In genomic region chr14:21722021-21722698, GRCm38 (mm10) we compare ENCODE assay signal across 20 mouse cellular contexts. TPM values are rescaled to one million over a fixed set of nuclear protein-coding genes. Genes with fewer than 3 reads are reported as not detected.
DNase-seq lines count a peak whose midpoint lies in the region; ATAC-seq and TF ChIP-seq lines count a peak whose summit lies in the region.
"Had no signal": no experiment of that assay in that cellular context is flagged by ENCODE, and none has a peak within 500 bp of the region (broad histone marks: within the 10 kb centered on the region; RNA-seq: fewer than 3 reads in every experiment).

No protein-coding gene starts in this region.

- no peak overlapping the region for H3K9ac ChIP-seq in midbrain, embryonic 13.5 days (replicated peaks)
- no peak overlapping the region for H3K9ac ChIP-seq in midbrain, postnatal 0 days (replicated peaks; ENCODE audit: low read length, poor library complexity, severe bottlenecking)
- H3K9ac ChIP-seq in embryonic facial prominence, embryonic 14.5 days (ENCODE audit: low read depth, low read length), result no peak overlapping the region
- H3K9ac ChIP-seq: embryonic facial prominence, embryonic 12.5 days; forebrain, embryonic 12.5 days; heart, embryonic 12.5 days; hindbrain, embryonic 14.5 days; intestine, embryonic 15.5 days had no signal

- peak; percentile 73 for ATAC-seq in midbrain, embryonic 13.5 days
- ATAC-seq in midbrain, postnatal 0 days (ENCODE audit: low FRiP score), result no peak
- no peak for ATAC-seq in embryonic facial prominence, embryonic 14.5 days (ENCODE audit: low read depth)
- ATAC-seq: forebrain, embryonic 16.5 days; intestine, embryonic 15.5 days had no signal

- no peak overlapping the region; the same call in 1 of the 2 replicates for H3K27ac ChIP-seq in midbrain, embryonic 13.5 days
- no peak overlapping the region for H3K27ac ChIP-seq in midbrain, postnatal 0 days (ENCODE audit: low read depth, low read length)
- H3K27ac ChIP-seq in embryonic facial prominence, embryonic 10.5 days (replicated peaks), result peak overlapping the region; percentile 51; the same call in 1 of the 2 replicates
- no peak overlapping the region for H3K27ac ChIP-seq in embryonic facial prominence, embryonic 14.5 days (replicated peaks; ENCODE audit: low read depth, low read length)
- H3K27ac ChIP-seq: embryonic facial prominence, embryonic 12.5 days; forebrain, embryonic 12.5 days; hindbrain, embryonic 10.5 days; hindbrain, embryonic 14.5 days; intestine, embryonic 15.5 days had no signal

- no peak overlapping the region for H3K4me2 ChIP-seq in midbrain, embryonic 13.5 days (replicated peaks)
- H3K4me2 ChIP-seq in midbrain, postnatal 0 days (ENCODE audit: low read depth, low read length, poor library complexity, severe bottlenecking), result no peak overlapping the region
- no peak overlapping the region for H3K4me2 ChIP-seq in embryonic facial prominence, embryonic 14.5 days (ENCODE audit: low read depth, low read length)
- H3K4me2 ChIP-seq: embryonic facial prominence, embryonic 12.5 days; forebrain, embryonic 12.5 days; heart, embryonic 12.5 days; hindbrain, embryonic 14.5 days; intestine, embryonic 15.5 days had no signal

- no peaks in the 10 kb centered on the region for H3K36me3 ChIP-seq in midbrain, embryonic 13.5 days
- no peaks in the 10 kb centered on the region for H3K36me3 ChIP-seq in midbrain, postnatal 0 days (ENCODE audit: insufficient read depth, low read length)
- 0 out of 2 replicates have a peak, but pooled peaks cover 4% of the 10 kb centered on the region for H3K36me3 ChIP-seq in embryonic facial prominence, embryonic 10.5 days (replicated peaks)
- H3K36me3 ChIP-seq in embryonic facial prominence, embryonic 14.5 days (ENCODE audit: control insufficient read depth, insufficient read depth, low read length), result no peaks in the 10 kb centered on the region
- H3K36me3 ChIP-seq: embryonic facial prominence, embryonic 12.5 days; forebrain, embryonic 12.5 days; heart, embryonic 12.5 days; hindbrain, embryonic 10.5 days; intestine, embryonic 15.5 days had no signal

- peaks cover 8% of the 10 kb centered on the region; the same call in 1 of the 2 replicates for H3K9me3 ChIP-seq in midbrain, embryonic 13.5 days
- no peaks in the 10 kb centered on the region for H3K9me3 ChIP-seq in midbrain, postnatal 0 days (ENCODE audit: low read length)
- peaks cover 6% of the 10 kb centered on the region; the same call in 1 of the 2 replicates for H3K9me3 ChIP-seq in embryonic facial prominence, embryonic 10.5 days
- peaks cover 7% of the 10 kb centered on the region; the same call in 1 of the 2 replicates for H3K9me3 ChIP-seq in embryonic facial prominence, embryonic 14.5 days (ENCODE audit: control insufficient read depth, low read length)
- H3K9me3 ChIP-seq: intestine, embryonic 15.5 days had no signal

- no peak overlapping the region for H3K4me3 ChIP-seq in midbrain, embryonic 13.5 days (replicated peaks)
- no peak overlapping the region for H3K4me3 ChIP-seq in midbrain, postnatal 0 days (ENCODE audit: low read depth, low read length)
- no peak overlapping the region for H3K4me3 ChIP-seq in embryonic facial prominence, embryonic 10.5 days
- H3K4me3 ChIP-seq in embryonic facial prominence, embryonic 14.5 days (ENCODE audit: low read depth, low read length), result no peak overlapping the region
- H3K4me3 ChIP-seq: embryonic facial prominence, embryonic 12.5 days; forebrain, embryonic 12.5 days; heart, embryonic 12.5 days; hindbrain, embryonic 10.5 days; intestine, embryonic 15.5 days had no signal

- peak; percentile 16 to 35 for DNase-seq in adrenal gland, postnatal 36 days
- no peak for DNase-seq in adrenal gland, adult 18-20 months (ENCODE audit: low spot score in 2 of 2)
- no peak for DNase-seq in midbrain, postnatal 0 days (ENCODE audit: low spot score)
- DNase-seq in embryonic facial prominence, embryonic 10.5 days (ENCODE audit: low spot score), result no peak
- DNase-seq in embryonic facial prominence, embryonic 14.5 days (ENCODE audit: low spot score), result peak; percentile 22
- no peak for DNase-seq in ovary, postnatal 36 days (ENCODE audit: low spot score)
- DNase-seq: cerebellum, adult 2 months; cerebellum, postnatal 10 days; gastrocnemius, postnatal 14 days had no signal

- TF ChIP-seq CTCF in midbrain, postnatal 0 days (IDR thresholded peaks at IDR 0.05), result no peak

- peaks cover 24% of the 10 kb centered on the region for H3K27me3 ChIP-seq in midbrain, embryonic 13.5 days
- no peaks in the 10 kb centered on the region for H3K27me3 ChIP-seq in midbrain, postnatal 0 days (ENCODE audit: insufficient read depth, low read length)
- H3K27me3 ChIP-seq in embryonic facial prominence, embryonic 10.5 days (replicated peaks; ENCODE audit: low read depth, poor library complexity, severe bottlenecking), result peaks cover 11% of the 10 kb centered on the region
- no peaks in the 10 kb centered on the region for H3K27me3 ChIP-seq in embryonic facial prominence, embryonic 14.5 days (replicated peaks; ENCODE audit: control insufficient read depth, insufficient read depth, low read length)
- H3K27me3 ChIP-seq: forebrain, embryonic 12.5 days; heart, embryonic 12.5 days; intestine, embryonic 15.5 days had no signal

- H3K4me1 ChIP-seq in midbrain, embryonic 13.5 days (replicated peaks), result peaks cover 14% of the 10 kb centered on the region
- H3K4me1 ChIP-seq in midbrain, postnatal 0 days (ENCODE audit: insufficient read depth, low read length), result no peaks in the 10 kb centered on the region
- H3K4me1 ChIP-seq in embryonic facial prominence, embryonic 10.5 days, result peaks cover 39% of the 10 kb centered on the region
- H3K4me1 ChIP-seq in embryonic facial prominence, embryonic 14.5 days (ENCODE audit: control insufficient read depth, insufficient read depth, low read length), result no peaks in the 10 kb centered on the region
- H3K4me1 ChIP-seq: intestine, embryonic 15.5 days had no signal

- 40% methylated on average over 8 of the region's 8 CpGs for WGBS in midbrain, embryonic 13.5 days
- 27% methylated on average over 8 of the region's 8 CpGs for WGBS in midbrain, postnatal 0 days
- 58% methylated on average over 8 of the region's 8 CpGs for WGBS in embryonic facial prominence, embryonic 10.5 days
- WGBS in embryonic facial prominence, embryonic 14.5 days, result 56% methylated on average over 8 of the region's 8 CpGs

RNA-seq across cellular contexts. Expression of gene Dupd1, which starts 7.8 kb away (rescaled TPM):
- 1 to 10 TPM in 1 of 2 experiments, under 1 TPM in 1; 0.23 to 1.2 TPM for total RNA-seq in adrenal gland, postnatal 36 days (2021)
- total RNA-seq in adrenal gland, adult 18-20 months (2021), result 1 to 10 TPM in 1 of 2 experiments, under 1 TPM in 1; 0.83 to 2.5 TPM
- 0.13 and 0.18 TPM in 2 replicates for polyA plus RNA-seq in midbrain, embryonic 13.5 days (2015; fragmentation: Nextera tagmentation; extraction: Ambion mirVana)
- total RNA-seq in midbrain, postnatal 0 days (2014; rRNA removed), result 1.4 TPM in 1 of 2 replicates, not detected in the other
- 0.39 and 0.41 TPM in 2 replicates for polyA plus RNA-seq in midbrain, postnatal 0 days (2015; fragmentation: Nextera tagmentation; extraction: Ambion mirVana)
- not detected in 2 replicates for polyA plus RNA-seq in embryonic facial prominence, embryonic 10.5 days (2016; fragmentation: Nextera tagmentation; extraction: Ambion mirVana)
- polyA plus RNA-seq in embryonic facial prominence, embryonic 14.5 days (2014; fragmentation: Nextera tagmentation; extraction: Ambion mirVana), result 0.55 and 0.95 TPM in 2 replicates
- total RNA-seq: ES-E14; heart, postnatal 25 days had no signal
- polyA plus RNA-seq: cerebellum, adult 2 months; forebrain, embryonic 12.5 days; hindbrain, embryonic 14.5 days; intestine, embryonic 15.5 days had no signal

RNA-seq across cellular contexts. Expression of gene Samd8, which starts 28.2 kb away (rescaled TPM):
- total RNA-seq in adrenal gland, postnatal 36 days (2021), result 10 to 100 TPM; 49.9 to 60.7 TPM
- total RNA-seq in adrenal gland, adult 18-20 months (2021), result 10 to 100 TPM; 45.1 to 52.9 TPM
- 17.2 and 19.2 TPM in 2 replicates for polyA plus RNA-seq in midbrain, embryonic 13.5 days (2015; fragmentation: Nextera tagmentation; extraction: Ambion mirVana)
- 65.9 and 85.6 TPM in 2 replicates for total RNA-seq in midbrain, postnatal 0 days (2014; rRNA removed)
- polyA plus RNA-seq in midbrain, postnatal 0 days (2015; fragmentation: Nextera tagmentation; extraction: Ambion mirVana), result 24.9 and 28.6 TPM in 2 replicates
- polyA plus RNA-seq in embryonic facial prominence, embryonic 10.5 days (2016; fragmentation: Nextera tagmentation; extraction: Ambion mirVana), result 9.5 and 10.4 TPM in 2 replicates
- 11.6 and 13.7 TPM in 2 replicates for polyA plus RNA-seq in embryonic facial prominence, embryonic 14.5 days (2014; fragmentation: Nextera tagmentation; extraction: Ambion mirVana)

RNA-seq across cellular contexts. Expression of gene Dusp13, which starts 28.8 kb away (rescaled TPM):
- total RNA-seq in adrenal gland, postnatal 36 days (2021), result under 1 TPM; 0.33 to 0.63 TPM
- total RNA-seq in adrenal gland, adult 18-20 months (2021), result under 1 TPM in 1 of 2 experiments, not detected in 1; 0.77 TPM
- polyA plus RNA-seq in midbrain, embryonic 13.5 days (2015; fragmentation: Nextera tagmentation; extraction: Ambion mirVana), result not detected in 2 replicates
- total RNA-seq in midbrain, postnatal 0 days (2014; rRNA removed), result 0.28 TPM in 1 of 2 replicates, not detected in the other
- polyA plus RNA-seq in midbrain, postnatal 0 days (2015; fragmentation: Nextera tagmentation; extraction: Ambion mirVana), result not detected in 2 replicates
- polyA plus RNA-seq in embryonic facial prominence, embryonic 10.5 days (2016; fragmentation: Nextera tagmentation; extraction: Ambion mirVana), result 0.55 TPM in 1 of 2 replicates, not detected in the other
- 1.4 and 2.2 TPM in 2 replicates for polyA plus RNA-seq in embryonic facial prominence, embryonic 14.5 days (2014; fragmentation: Nextera tagmentation; extraction: Ambion mirVana)
- polyA plus RNA-seq: embryonic facial prominence, embryonic 12.5 days; forebrain, embryonic 12.5 days; forebrain, embryonic 16.5 days; heart, embryonic 16.5 days; hindbrain, embryonic 10.5 days; intestine, embryonic 15.5 days had no signal

Comparison
In these comparisons a context has a peak if more than half of its experiments do, and no peak if none do; other contexts are left out.
1. DNase-seq: peak in adrenal gland, postnatal 36 days (2 of 2) and embryonic facial prominence, embryonic 14.5 days (single experiment); none in adrenal gland, adult 18-20 months (0 of 2), midbrain, postnatal 0 days (single experiment), embryonic facial prominence, embryonic 10.5 days (single experiment) and ovary, postnatal 36 days (single experiment).